In the genomic region with DNA sequence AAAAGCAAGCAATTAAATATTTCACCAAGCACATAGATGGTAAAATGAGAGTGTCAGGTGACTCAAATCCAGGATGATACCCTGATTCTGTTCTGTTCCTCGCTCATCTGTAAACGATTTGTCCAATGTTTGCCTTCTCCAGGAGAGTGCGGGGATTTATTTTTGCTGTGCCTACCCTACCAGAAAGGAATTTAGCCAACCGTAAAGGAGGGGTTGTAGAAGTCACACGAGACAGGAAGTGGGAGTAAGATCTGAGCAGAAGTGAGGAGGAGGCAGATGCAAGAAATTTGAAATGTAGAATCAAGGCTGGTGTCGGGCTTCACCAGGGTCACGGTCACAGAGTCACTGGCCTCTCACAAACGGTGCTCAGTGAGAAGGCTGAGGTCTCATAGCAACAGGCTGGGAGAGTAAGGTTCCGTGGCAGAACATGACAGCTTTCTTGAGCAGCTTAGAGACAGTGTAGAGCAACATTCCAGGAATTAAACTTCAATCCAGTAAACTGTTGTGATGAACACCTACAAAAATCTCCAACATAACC, we compare ENCODE assay signal across 23 mouse cellular contexts.
A peak's percentile ranks its signal among the peaks of the same experiment; 100 is the strongest.
DNase-seq lines count a peak whose midpoint lies in the region; ATAC-seq lines count a peak whose summit lies in the region.
"Had no signal": no experiment of that assay in that cellular context is flagged by ENCODE, and none has a peak within 500 bp of the region (broad histone marks: within the 10 kb centered on the region; RNA-seq: fewer than 3 reads in every experiment).

No protein-coding gene starts in this region.

- peak; percentile 95 for ATAC-seq in kidney, embryonic 15.5 days (replicated peaks; ENCODE audit: low FRiP score)
- 0 out of 2 replicates have a peak, but pooled peaks have one; percentile 15 for ATAC-seq in embryonic facial prominence, embryonic 14.5 days (ENCODE audit: low read depth)
- ATAC-seq: CD4-positive, CD25-positive, alpha-beta regulatory T cell, adult 4 months; forebrain, embryonic 15.5 days had no signal

- no peaks in the 10 kb centered on the region for H3K36me3 ChIP-seq in kidney, embryonic 15.5 days
- no peaks in the 10 kb centered on the region for H3K36me3 ChIP-seq in embryonic facial prominence, embryonic 14.5 days (ENCODE audit: control insufficient read depth, insufficient read depth, low read length)
- H3K36me3 ChIP-seq: embryonic facial prominence, embryonic 13.5 days; forebrain, embryonic 15.5 days; G1E; heart, embryonic 15.5 days; hindbrain, embryonic 15.5 days had no signal

- H3K4me1 ChIP-seq in kidney, embryonic 15.5 days = 0 out of 2 replicates have a peak, but pooled peaks cover 11% of the 10 kb centered on the region
- no peaks in the 10 kb centered on the region for H3K4me1 ChIP-seq in embryonic facial prominence, embryonic 14.5 days (ENCODE audit: control insufficient read depth, insufficient read depth, low read length)
- H3K4me1 ChIP-seq: heart, embryonic 15.5 days had no signal

- peak overlapping the region; percentile 70 for H3K27ac ChIP-seq in kidney, embryonic 15.5 days
- H3K27ac ChIP-seq in embryonic facial prominence, embryonic 14.5 days (replicated peaks; ENCODE audit: low read depth, low read length) = no peak overlapping the region
- H3K27ac ChIP-seq: embryonic facial prominence, embryonic 13.5 days; forebrain, embryonic 15.5 days; heart, embryonic 15.5 days; hindbrain, embryonic 15.5 days had no signal

- 13% methylated on average over 9 of the region's 9 CpGs for WGBS in kidney, embryonic 15.5 days
- 35% methylated on average over 9 of the region's 9 CpGs for WGBS in embryonic facial prominence, embryonic 14.5 days

- no peaks in the 10 kb centered on the region for H3K9me3 ChIP-seq in kidney, embryonic 15.5 days (replicated peaks)
- no peaks in the 10 kb centered on the region for H3K9me3 ChIP-seq in embryonic facial prominence, embryonic 14.5 days (ENCODE audit: control insufficient read depth, low read length)
- H3K9me3 ChIP-seq: embryonic facial prominence, embryonic 13.5 days; forebrain, embryonic 15.5 days; heart, embryonic 15.5 days; hindbrain, embryonic 15.5 days had no signal

- DNase-seq in embryo, embryonic 10 days (ENCODE audit: low spot score) = peak; percentile 39
- no peak for DNase-seq in embryo, embryonic 9.5 days (ENCODE audit: extremely low spot score)
- DNase-seq in kidney, adult 11 months = no peak
- peak; percentile 41 for DNase-seq in embryo, embryonic 10.5 days (ENCODE audit: low spot score)
- no peak for DNase-seq in embryonic facial prominence, embryonic 14.5 days (ENCODE audit: low spot score)
- DNase-seq in liver = no peak
- DNase-seq: adrenal gland, adult 8-10 months; adrenal gland, postnatal 36 days; B cell, adult 2 months; cerebellum, adult 11 months; cerebellum, adult 8-10 months; cerebellum, postnatal 14 days; gastrocnemius, postnatal 10 days; heart, adult 18-20 months; heart, postnatal 14 days had no signal

- no peak overlapping the region for H3K4me3 ChIP-seq in kidney, embryonic 15.5 days (replicated peaks)
- no peak overlapping the region for H3K4me3 ChIP-seq in embryonic facial prominence, embryonic 14.5 days (ENCODE audit: low read depth, low read length)
- H3K4me3 ChIP-seq: embryonic facial prominence, embryonic 13.5 days; forebrain, embryonic 15.5 days; heart, embryonic 15.5 days; hindbrain, embryonic 15.5 days had no signal

- 0 out of 2 replicates have a peak overlapping the region, but pooled peaks have one; percentile 9 for H3K4me2 ChIP-seq in kidney, embryonic 15.5 days
- H3K4me2 ChIP-seq in embryonic facial prominence, embryonic 14.5 days (ENCODE audit: low read depth, low read length) = no peak overlapping the region
- H3K4me2 ChIP-seq: embryonic facial prominence, embryonic 13.5 days; forebrain, embryonic 15.5 days; heart, embryonic 11.5 days; heart, embryonic 15.5 days; hindbrain, embryonic 15.5 days had no signal

- H3K27me3 ChIP-seq in kidney, embryonic 15.5 days = no peaks in the 10 kb centered on the region
- no peaks in the 10 kb centered on the region for H3K27me3 ChIP-seq in embryonic facial prominence, embryonic 14.5 days (replicated peaks; ENCODE audit: control insufficient read depth, insufficient read depth, low read length)
- H3K27me3 ChIP-seq: embryonic facial prominence, embryonic 13.5 days; forebrain, embryonic 15.5 days; heart, embryonic 15.5 days; hindbrain, embryonic 15.5 days had no signal

- H3K9ac ChIP-seq in kidney, embryonic 15.5 days = no peak overlapping the region
- H3K9ac ChIP-seq in embryonic facial prominence, embryonic 14.5 days (ENCODE audit: low read depth, low read length) = no peak overlapping the region
- H3K9ac ChIP-seq: embryonic facial prominence, embryonic 13.5 days; forebrain, embryonic 15.5 days; heart, embryonic 15.5 days; hindbrain, embryonic 15.5 days had no signal

Comparison
In these comparisons a context has a peak if more than half of its experiments do, and no peak if none do; other contexts are left out.
1. DNase-seq: peak in embryo, embryonic 10 days (single experiment) and embryo, embryonic 10.5 days (single experiment); none in embryo, embryonic 9.5 days (single experiment), kidney, adult 11 months (single experiment), embryonic facial prominence, embryonic 14.5 days (single experiment) and liver (single experiment).